Mouse (Mus musculus): ENCODE data around the gene Gjc1. TPM values are rescaled to one million over a fixed set of nuclear protein-coding genes. Genes with fewer than 3 reads are reported as not detected.

Gene Gjc1
- 1 to 10 TPM in 1 of 26 experiments, under 1 TPM in 2, not detected in 23; 0.16 to 2.9 (median 0.37) TPM for total RNA-seq (2018; cell fraction: chromatin; rRNA removed)
- total RNA-seq (2018; cell fraction: cytosol; rRNA removed), result not detected
- not detected for total RNA-seq (2018; cell fraction: nucleus; rRNA removed)
- 0.12 TPM in 1 of 3 replicates, not detected in the others for polyA plus RNA-seq (2018)

DNA sequence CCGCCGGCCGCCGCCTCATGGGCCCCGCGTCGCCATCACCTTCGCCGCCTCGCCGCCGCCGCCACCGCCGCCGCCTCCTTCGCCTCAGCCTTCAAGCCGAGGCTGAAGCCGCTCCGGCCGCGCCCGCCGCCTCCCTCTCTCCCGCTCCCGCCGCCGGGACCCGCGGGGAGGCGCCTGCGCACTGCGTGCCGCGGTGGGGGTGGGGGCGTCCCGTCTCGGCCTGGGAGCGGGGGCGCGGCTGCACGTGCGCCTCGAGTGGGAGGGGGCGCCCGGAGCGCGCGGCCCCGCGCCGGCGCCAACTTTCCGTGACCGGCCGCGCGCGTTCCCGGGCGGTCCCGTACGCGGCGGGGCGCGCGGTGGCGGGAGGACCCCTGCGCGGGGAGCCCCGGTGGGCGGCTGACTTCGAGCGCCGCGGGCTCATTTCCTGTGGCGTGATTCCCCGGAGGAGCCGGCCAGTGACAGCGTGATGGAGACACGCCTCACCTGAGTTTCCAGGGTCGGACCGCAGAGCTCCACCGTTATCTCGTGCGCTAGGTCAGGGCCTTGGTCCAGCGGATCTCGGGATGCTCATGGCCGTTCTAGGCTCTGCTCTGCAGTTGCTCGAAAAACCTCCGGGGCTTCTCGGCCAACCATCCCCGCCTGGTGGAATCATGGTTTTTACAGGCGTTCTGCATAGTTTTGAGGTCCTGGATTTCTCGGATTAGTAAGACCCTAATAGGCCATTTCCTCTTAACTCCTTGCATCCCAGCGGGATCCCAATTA lies at the start of gene Gjc1:
Gene Gjc1, minus strand, starts transcription at position 680 of the 762 bp plus-strand sequence.
- 2% methylated on average over 78 of the region's 97 CpGs for WGBS (ENCODE audit: missing documents)
- Histone ChIP-seq H3K36me3 (ENCODE audit: inconsistent target) (no peaks in the 10 kb centered on the region), H3K79me2 (ENCODE audit: inconsistent target) (no peaks in the 10 kb centered on the region), H3K4me3 (ENCODE audit: inconsistent target) (no peak within 1 kb of the TSS), H3K27ac (no peak within 1 kb of the TSS)

GRCm38 (mm10) chr11:102864272-102864671 lies 44.8 kb upstream of the Gjc1 start:
- 28% methylated on average over 4 of the region's 4 CpGs for WGBS (ENCODE audit: missing documents)
- Histone ChIP-seq H3K27ac (no peak overlapping the region), H3K36me3 (ENCODE audit: inconsistent target) (peaks cover 54% of the 10 kb centered on the region), H3K79me2 (ENCODE audit: inconsistent target) (no peaks in the 10 kb centered on the region), H3K4me3 (ENCODE audit: inconsistent target) (no peak overlapping the region)

DNA sequence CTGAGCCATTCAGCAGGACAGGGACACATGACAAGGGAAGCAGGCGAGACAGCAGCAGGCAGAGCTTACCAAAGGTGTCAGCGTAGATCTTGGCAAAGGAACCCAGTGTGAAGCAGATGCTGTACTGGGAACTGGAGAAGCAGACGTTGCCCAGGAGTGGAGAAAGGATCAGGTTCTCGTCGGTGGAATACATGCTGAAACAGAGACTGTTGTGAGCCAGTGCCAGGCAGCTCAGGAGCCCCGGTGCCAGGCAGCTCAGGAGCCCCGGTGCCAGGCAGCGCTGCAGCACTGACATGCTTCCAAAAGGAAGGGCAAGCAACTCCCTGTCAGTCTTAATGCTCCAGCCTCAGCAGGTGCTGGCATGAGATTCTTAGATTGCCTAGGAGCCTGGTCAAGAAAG lies 40.4 kb upstream of the Gjc1 start:
- Histone ChIP-seq H3K79me2 (ENCODE audit: inconsistent target) (no peaks in the 10 kb centered on the region), H3K36me3 (ENCODE audit: inconsistent target) (peaks cover 53% of the 10 kb centered on the region)
- WGBS (ENCODE audit: missing documents), result 97% methylated on average over 8 of the region's 8 CpGs

GRCm38 (mm10) chr11:102858951-102859350 lies 39.5 kb upstream of the Gjc1 start:
- Histone ChIP-seq H3K36me3 (ENCODE audit: inconsistent target) (peaks cover 58% of the 10 kb centered on the region), H3K27ac (no peak overlapping the region), H3K79me2 (ENCODE audit: inconsistent target) (no peaks in the 10 kb centered on the region), H3K4me3 (ENCODE audit: inconsistent target) (no peak overlapping the region)
- 96% methylated on average over 10 of the region's 11 CpGs for WGBS (ENCODE audit: missing documents)

More for the DNA sequence above, 40.4 kb upstream of the Gjc1 start:
- H3K27ac ChIP-seq, result no peak overlapping the region
- no peak overlapping the region for H3K4me3 ChIP-seq (ENCODE audit: inconsistent target)

DNA sequence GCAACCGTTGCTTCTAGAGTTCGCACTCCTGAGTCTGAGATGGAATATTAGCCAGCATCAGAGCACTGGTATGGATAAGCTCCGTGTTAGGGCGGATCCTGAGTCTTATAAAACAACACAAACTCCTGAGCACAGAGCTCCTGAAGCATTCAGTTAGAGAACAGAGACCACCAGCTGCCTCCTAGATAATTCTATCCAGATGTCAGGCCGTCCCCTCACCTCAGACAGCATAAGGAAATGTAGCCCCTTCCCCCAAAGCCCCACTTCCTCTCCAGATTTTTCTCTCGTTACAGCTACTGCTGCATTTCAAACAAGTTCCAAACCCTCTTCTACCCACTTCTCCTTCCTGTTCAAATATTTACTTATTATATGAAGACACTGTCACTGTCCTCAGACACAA lies 36.4 kb upstream of the Gjc1 start:
- Histone ChIP-seq H3K27ac (no peak overlapping the region), H3K36me3 (ENCODE audit: inconsistent target) (peaks cover 63% of the 10 kb centered on the region)
- 77% methylated on average over 6 of the region's 6 CpGs for WGBS (ENCODE audit: missing documents)

DNA sequence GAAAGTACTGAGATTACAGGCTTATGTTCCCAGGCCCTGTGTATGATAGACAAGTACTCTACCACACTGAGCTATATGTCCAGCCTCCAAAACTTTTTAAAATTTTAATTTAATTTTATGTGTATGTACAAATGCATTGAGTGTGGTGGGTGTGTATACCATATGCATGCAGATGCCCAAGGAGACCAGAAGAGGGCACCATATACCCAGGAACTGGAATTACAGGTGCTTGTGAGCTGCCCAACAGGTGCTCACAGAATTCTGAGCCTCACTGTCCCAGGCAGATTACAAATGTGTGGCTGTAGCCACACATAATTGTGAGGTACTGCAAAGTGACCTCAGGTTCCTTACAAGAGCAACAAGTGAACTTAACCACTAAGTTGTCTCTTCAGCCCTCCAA lies 34.3 kb upstream of the Gjc1 start:
- peaks cover 59% of the 10 kb centered on the region for H3K36me3 ChIP-seq (ENCODE audit: inconsistent target)
- H3K79me2 ChIP-seq (ENCODE audit: inconsistent target), result no peaks in the 10 kb centered on the region
- H3K27ac ChIP-seq, result no peak overlapping the region
- H3K4me3 ChIP-seq (ENCODE audit: inconsistent target), result no peak overlapping the region

More for the DNA sequence above, 36.4 kb upstream of the Gjc1 start:
- H3K4me3 ChIP-seq (ENCODE audit: inconsistent target), result no peak overlapping the region
- H3K79me2 ChIP-seq (ENCODE audit: inconsistent target), result no peaks in the 10 kb centered on the region

GRCm38 (mm10) chr11:102851883-102852282 lies 32.4 kb upstream of the Gjc1 start:
- no peaks in the 10 kb centered on the region for H3K79me2 ChIP-seq (ENCODE audit: inconsistent target)
- H3K36me3 ChIP-seq (ENCODE audit: inconsistent target), result peaks cover 58% of the 10 kb centered on the region
- no peak overlapping the region for H3K4me3 ChIP-seq (ENCODE audit: inconsistent target)
- H3K27ac ChIP-seq, result no peak overlapping the region
- WGBS (ENCODE audit: missing documents), result 81% methylated on average over 5 of the region's 5 CpGs

DNA sequence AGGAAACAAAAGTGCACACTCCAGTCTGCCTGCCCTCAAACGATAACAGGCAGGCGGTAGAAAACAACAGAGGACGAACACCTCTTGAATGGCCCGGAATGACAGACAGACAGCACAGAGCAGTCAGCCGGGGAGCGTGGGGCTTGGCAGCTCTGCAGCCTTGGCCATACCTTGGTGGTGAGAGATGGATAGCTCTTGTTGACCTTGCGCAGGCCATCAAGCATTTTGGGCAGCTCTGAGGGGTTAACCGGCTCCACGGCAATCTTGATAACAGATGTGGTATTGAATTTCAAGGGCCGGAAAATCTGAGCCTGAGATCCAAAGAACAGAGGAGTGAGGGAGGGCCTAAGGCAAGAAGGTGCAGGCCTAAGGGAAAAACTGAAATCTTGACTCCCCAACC lies 26.4 kb upstream of the Gjc1 start:
- Histone ChIP-seq H3K79me2 (ENCODE audit: inconsistent target) (no peaks in the 10 kb centered on the region), H3K27ac (no peak overlapping the region), H3K4me3 (ENCODE audit: inconsistent target) (no peak overlapping the region), H3K36me3 (ENCODE audit: inconsistent target) (peaks cover 90% of the 10 kb centered on the region)
- WGBS (ENCODE audit: missing documents), result 97% methylated on average over 10 of the region's 10 CpGs

GRCm38 (mm10) chr11:102838616-102839150 lies 19.2 kb upstream of the Gjc1 start:
- Histone ChIP-seq H3K27ac (no peak overlapping the region), H3K4me3 (ENCODE audit: inconsistent target) (no peak overlapping the region), H3K36me3 (ENCODE audit: inconsistent target) (peaks cover 56% of the 10 kb centered on the region), H3K79me2 (ENCODE audit: inconsistent target) (no peaks in the 10 kb centered on the region)
- WGBS (ENCODE audit: missing documents), result 92% methylated on average over 9 of the region's 9 CpGs

DNA sequence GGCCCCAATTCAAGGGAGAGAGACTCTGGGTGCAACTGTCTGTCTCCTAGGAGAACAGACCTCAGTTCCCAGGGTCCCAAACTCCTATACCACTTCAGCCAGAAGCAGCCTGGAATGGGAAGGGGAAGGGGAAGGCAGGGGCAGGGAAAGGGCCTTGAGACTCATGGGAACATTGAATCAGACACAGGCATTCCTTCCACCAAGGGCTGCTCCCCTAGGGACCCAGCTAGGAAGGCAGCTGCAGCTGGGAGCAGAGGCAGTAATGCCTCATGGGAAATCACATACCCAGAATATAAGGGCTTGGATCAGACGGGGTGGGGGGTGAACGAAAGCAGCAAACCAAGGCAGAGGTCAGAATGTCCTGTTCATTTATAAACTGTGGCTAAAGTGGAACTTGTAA lies 18.6 kb upstream of the Gjc1 start:
- peaks cover 51% of the 10 kb centered on the region for H3K36me3 ChIP-seq (ENCODE audit: inconsistent target)
- H3K79me2 ChIP-seq (ENCODE audit: inconsistent target), result no peaks in the 10 kb centered on the region
- no peak overlapping the region for H3K4me3 ChIP-seq (ENCODE audit: inconsistent target)
- H3K27ac ChIP-seq, result no peak overlapping the region
- 100% methylated on average over 2 of the region's 2 CpGs for WGBS (ENCODE audit: missing documents)

- Histone ChIP-seq H3K27ac (no peak overlapping the region), H3K79me2 (ENCODE audit: inconsistent target) (no peaks in the 10 kb centered on the region), H3K36me3 (ENCODE audit: inconsistent target) (peaks cover 43% of the 10 kb centered on the region), H3K4me3 (ENCODE audit: inconsistent target) (no peak overlapping the region)
- WGBS (ENCODE audit: missing documents), result 92% methylated on average over 1 of the region's 1 CpGs
These were observed 17.9 kb upstream of the Gjc1 start for GRCm38 (mm10) chr11:102837385-102837784.

GRCm38 (mm10) chr11:102836146-102836545 lies 16.6 kb upstream of the Gjc1 start:
- H3K27ac ChIP-seq, result no peak overlapping the region
- no peak overlapping the region for H3K4me3 ChIP-seq (ENCODE audit: inconsistent target)
- peaks cover 33% of the 10 kb centered on the region for H3K36me3 ChIP-seq (ENCODE audit: inconsistent target)
- 91% methylated on average over 9 of the region's 9 CpGs for WGBS (ENCODE audit: missing documents)
- H3K79me2 ChIP-seq (ENCODE audit: inconsistent target), result no peaks in the 10 kb centered on the region

DNA sequence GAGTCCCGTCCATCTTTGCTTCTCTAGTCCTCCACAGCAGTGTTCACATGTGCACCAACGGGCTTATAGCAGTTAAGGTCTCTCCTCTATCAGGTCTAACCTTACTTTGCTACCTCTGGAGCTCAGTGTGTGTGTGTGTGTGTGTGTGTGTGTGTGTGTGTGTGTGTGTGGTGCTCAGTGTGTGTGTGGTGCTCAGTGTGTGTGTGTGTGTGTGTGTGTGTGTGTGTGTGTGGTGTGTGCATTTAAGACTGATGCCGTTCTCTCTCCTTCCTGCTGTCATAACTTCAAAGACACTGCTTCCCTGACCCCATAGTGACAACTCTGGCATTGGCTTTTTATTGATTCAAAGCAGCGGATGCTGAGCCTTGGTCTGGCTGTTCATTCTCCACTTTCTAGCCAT lies 16.0 kb upstream of the Gjc1 start, which contains the start of gene Higd1b:
Gene Higd1b, plus strand, starts transcription at position 301 of the 400 bp plus-strand sequence.
- 78% methylated on average over 4 of the region's 4 CpGs for WGBS (ENCODE audit: missing documents)
- no peak within 1 kb of the TSS for H3K27ac ChIP-seq

DNA sequence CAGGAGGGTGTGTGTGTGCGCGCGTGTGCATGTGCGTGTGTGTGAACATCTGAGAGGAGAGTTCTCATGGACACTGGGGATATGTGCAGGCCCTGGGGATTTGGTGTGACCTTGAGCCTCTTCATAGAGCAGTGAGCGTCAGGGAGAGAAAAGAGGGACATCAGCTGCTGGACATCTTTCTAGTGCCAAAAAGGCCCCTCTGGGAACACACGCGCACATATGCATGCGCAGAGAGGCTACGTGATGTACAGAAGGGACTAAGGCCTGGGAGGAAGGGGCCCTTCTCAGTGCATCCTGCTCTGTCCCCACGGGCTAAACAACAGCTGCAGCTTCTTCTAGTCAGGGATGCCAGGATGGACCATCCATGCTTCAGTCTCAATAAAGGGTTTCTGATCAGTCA lies 14.7 kb upstream of the Gjc1 start:
- H3K79me2 ChIP-seq (ENCODE audit: inconsistent target), result no peaks in the 10 kb centered on the region
- WGBS (ENCODE audit: missing documents), result 89% methylated on average over 10 of the region's 10 CpGs
- H3K36me3 ChIP-seq (ENCODE audit: inconsistent target), result peaks cover 14% of the 10 kb centered on the region; the same call in 1 of the 2 replicates
- H3K4me3 ChIP-seq (ENCODE audit: inconsistent target), result no peak overlapping the region
- no peak overlapping the region for H3K27ac ChIP-seq

More for the DNA sequence above, 16.0 kb upstream of the Gjc1 start, which contains the start of gene Higd1b:
- Histone ChIP-seq H3K4me3 (ENCODE audit: inconsistent target) (no peak within 1 kb of the TSS), H3K36me3 (ENCODE audit: inconsistent target) (peaks cover 27% of the 10 kb centered on the region; the same call in 1 of the 2 replicates), H3K79me2 (ENCODE audit: inconsistent target) (no peaks in the 10 kb centered on the region)

DNA sequence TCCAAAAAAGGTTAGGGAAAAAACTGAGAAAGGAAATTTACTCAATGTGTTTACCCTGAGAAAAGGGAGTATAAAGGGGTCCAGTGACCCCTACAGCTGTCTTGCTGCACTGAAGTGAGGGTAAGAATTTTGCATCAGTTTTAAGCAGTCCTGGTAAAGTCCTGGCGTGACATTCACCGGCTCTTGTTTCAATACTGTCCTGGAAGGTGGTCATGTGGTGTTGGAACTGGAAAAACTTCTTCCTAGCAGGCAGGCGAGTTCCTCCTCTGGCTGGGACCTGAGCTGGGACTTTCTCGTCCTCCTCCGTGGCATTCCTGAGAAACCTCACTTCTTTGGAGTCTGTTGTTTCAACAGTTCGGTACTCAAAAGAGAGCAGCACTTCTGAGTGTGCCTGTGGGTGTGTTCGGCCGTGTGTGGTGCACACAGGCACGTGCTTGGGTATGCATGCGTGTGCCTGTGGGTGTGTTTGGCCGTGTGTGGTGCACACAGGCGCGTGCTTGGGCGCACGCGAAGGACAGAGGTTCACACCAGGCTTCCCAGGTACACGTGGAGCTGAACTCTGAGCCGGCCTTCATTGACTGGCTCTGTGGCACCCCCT lies 13.3 kb upstream of the Gjc1 start:
- Histone ChIP-seq H3K79me2 (ENCODE audit: inconsistent target) (no peaks in the 10 kb centered on the region), H3K27ac (no peak overlapping the region), H3K36me3 (ENCODE audit: inconsistent target) (no peaks in the 10 kb centered on the region), H3K4me3 (ENCODE audit: inconsistent target) (no peak overlapping the region)
- 83% methylated on average over 18 of the region's 18 CpGs for WGBS (ENCODE audit: missing documents)

All from macrophage (primary cell).